Mouse (Mus musculus) layer of hippocampus, adult 11-12 months (tissue): ENCODE data around the gene Adgrg5.

ENCODE experiments used
- DNase-seq: peaks from one replicate; pipeline ENCODE4 v3.0.0; 2022; ENCODE audit warnings: low spot score

The Adgrg5 gene

GRCm38 (mm10) chr8:94992534-94992933, 69.0 kb downstream of the Adgrg5 start:
- DNase-seq: peak; percentile 78
